Mouse (Mus musculus): ENCODE measurements at regions not wholly inside any gene's neighbourhood (a gene's known extent, or its start where the extent isn't known, plus 50 kb on each side); places are given as distances from the start of the nearest gene placed in this dataset.

DNA sequence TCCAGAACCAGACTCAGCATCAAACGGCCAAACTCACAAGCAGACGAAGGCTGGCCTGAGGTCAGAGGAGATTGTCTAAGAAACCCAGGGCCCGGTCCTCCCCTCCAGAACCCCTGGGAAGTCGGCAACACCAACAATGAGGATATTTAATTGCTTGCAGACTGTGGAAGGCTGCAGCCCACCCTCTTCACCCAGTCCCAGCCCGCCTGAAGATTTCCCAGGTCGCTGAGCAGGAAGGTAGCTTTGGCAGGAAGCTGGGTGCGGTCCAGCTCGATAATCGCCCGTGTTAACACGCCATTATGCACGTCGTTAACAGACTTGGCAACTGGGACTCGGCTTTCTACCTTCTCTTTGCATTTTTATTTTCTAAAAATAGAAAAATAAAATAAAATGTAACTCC is 165.2 kb upstream of the Usp24 start:
- in situ Hi-C loops (cut with MboI; ENCODE audit: low sequenced_read_pairs in 2 of 2, unreplicated experiment in 2 of 2): no loop called here
- H3K27ac ChIP-seq (ENCODE audit: insufficient read depth, low read depth, low read length, poor library complexity, severe bottlenecking): no peak overlapping the region

GRCm38 (mm10) chr4:106157451-106158179 is 158.4 kb upstream of the Usp24 start:
- H3K4me3 ChIP-seq (ENCODE audit: insufficient read depth in 1 of 2, low read depth in 1 of 2, low read length in 2 of 2, poor library complexity in 1 of 2, severe bottlenecking in 1 of 2): no peak overlapping the region
- no peaks in the 10 kb centered on the region for H3K4me1 ChIP-seq (ENCODE audit: control insufficient read depth in 2 of 2, insufficient read depth in 2 of 2, low read length in 2 of 2, poor library complexity in 1 of 2)
- no peaks in the 10 kb centered on the region for H3K9me3 ChIP-seq (ENCODE audit: control insufficient read depth, insufficient read depth, low read depth, low read length)
- no peak overlapping the region for H3K27ac ChIP-seq (ENCODE audit: insufficient read depth, low read depth, low read length, poor library complexity, severe bottlenecking)
- no peak for DNase-seq (ENCODE audit: low read depth, low spot score)
- H3K36me3 ChIP-seq (ENCODE audit: control insufficient read depth, insufficient read depth, low read length, poor library complexity, severe bottlenecking): no peaks in the 10 kb centered on the region
- H3K9ac ChIP-seq (ENCODE audit: insufficient read depth, low read depth, low read length, poor library complexity, severe bottlenecking): no peak overlapping the region
- TF ChIP-seq ZC3H11A (IDR thresholded peaks at IDR 0.05; ENCODE audit: borderline replicate concordance, low read depth, low read length): no peak
- no peak for TF ChIP-seq MAFK (IDR thresholded peaks at IDR 0.05; ENCODE audit: insufficient read depth, low read depth, low read length)
- no peak for TF ChIP-seq ZNF384 (IDR thresholded peaks at IDR 0.05; ENCODE audit: low read depth, low read length)
- no peak for TF ChIP-seq CHD2 (IDR thresholded peaks at IDR 0.05; ENCODE audit: low read depth, low read length)
- TF ChIP-seq HCFC1 (IDR thresholded peaks at IDR 0.05; ENCODE audit: borderline replicate concordance, insufficient read depth, low read length): no peak
- in situ Hi-C loops (cut with MboI; ENCODE audit: low sequenced_read_pairs in 2 of 2, unreplicated experiment in 2 of 2): no loop called here

More for the DNA sequence above, 165.2 kb upstream of the Usp24 start:
- Histone ChIP-seq H3K9ac (ENCODE audit: insufficient read depth, low read depth, low read length, poor library complexity, severe bottlenecking) (no peak overlapping the region), H3K4me1 (ENCODE audit: control insufficient read depth in 2 of 2, insufficient read depth in 2 of 2, low read length in 2 of 2, poor library complexity in 1 of 2) (no peaks in the 10 kb centered on the region), H3K4me3 (ENCODE audit: insufficient read depth in 1 of 2, low read depth in 1 of 2, low read length in 2 of 2, poor library complexity in 1 of 2, severe bottlenecking in 1 of 2) (no peak overlapping the region), H3K9me3 (ENCODE audit: control insufficient read depth, insufficient read depth, low read depth, low read length) (no peaks in the 10 kb centered on the region), H3K36me3 (ENCODE audit: control insufficient read depth, insufficient read depth, low read length, poor library complexity, severe bottlenecking) (no peaks in the 10 kb centered on the region)
- DNase-seq (ENCODE audit: low read depth, low spot score): no peak
- TF ChIP-seq MAFK (IDR thresholded peaks at IDR 0.05; ENCODE audit: insufficient read depth, low read depth, low read length): no peak
- no peak for TF ChIP-seq CHD2 (IDR thresholded peaks at IDR 0.05; ENCODE audit: low read depth, low read length)
- TF ChIP-seq ZC3H11A (IDR thresholded peaks at IDR 0.05; ENCODE audit: borderline replicate concordance, low read depth, low read length): no peak
- no peak for TF ChIP-seq HCFC1 (IDR thresholded peaks at IDR 0.05; ENCODE audit: borderline replicate concordance, insufficient read depth, low read length)
- no peak for TF ChIP-seq ZNF384 (IDR thresholded peaks at IDR 0.05; ENCODE audit: low read depth, low read length)

- DNase-seq (ENCODE audit: low read depth, low spot score): peak; percentile 30
- in situ Hi-C loops (cut with MboI; ENCODE audit: low sequenced_read_pairs in 2 of 2, unreplicated experiment in 2 of 2): no loop called here
- no peaks in the 10 kb centered on the region for H3K9me3 ChIP-seq (ENCODE audit: control insufficient read depth, insufficient read depth, low read depth, low read length)
- no peaks in the 10 kb centered on the region for H3K36me3 ChIP-seq (ENCODE audit: control insufficient read depth, insufficient read depth, low read length, poor library complexity, severe bottlenecking)
- no peaks in the 10 kb centered on the region for H3K4me1 ChIP-seq (ENCODE audit: control insufficient read depth in 2 of 2, insufficient read depth in 2 of 2, low read length in 2 of 2, poor library complexity in 1 of 2)
- no peak for TF ChIP-seq ZNF384 (IDR thresholded peaks at IDR 0.05; ENCODE audit: low read depth, low read length)
- no peak for TF ChIP-seq MAFK (IDR thresholded peaks at IDR 0.05; ENCODE audit: insufficient read depth, low read depth, low read length)
- no peak for TF ChIP-seq CHD2 (IDR thresholded peaks at IDR 0.05; ENCODE audit: low read depth, low read length)
- no peak for TF ChIP-seq ZC3H11A (IDR thresholded peaks at IDR 0.05; ENCODE audit: borderline replicate concordance, low read depth, low read length)
- TF ChIP-seq HCFC1 (IDR thresholded peaks at IDR 0.05; ENCODE audit: borderline replicate concordance, insufficient read depth, low read length): no peak
- no peak overlapping the region for H3K27ac ChIP-seq (ENCODE audit: insufficient read depth, low read depth, low read length, poor library complexity, severe bottlenecking)
- H3K4me3 ChIP-seq (ENCODE audit: insufficient read depth in 1 of 2, low read depth in 1 of 2, low read length in 2 of 2, poor library complexity in 1 of 2, severe bottlenecking in 1 of 2): no peak overlapping the region
- no peak overlapping the region for H3K9ac ChIP-seq (ENCODE audit: insufficient read depth, low read depth, low read length, poor library complexity, severe bottlenecking)
These were observed 154.4 kb upstream of the Usp24 start for GRCm38 (mm10) chr4:106161592-106161991.

DNA sequence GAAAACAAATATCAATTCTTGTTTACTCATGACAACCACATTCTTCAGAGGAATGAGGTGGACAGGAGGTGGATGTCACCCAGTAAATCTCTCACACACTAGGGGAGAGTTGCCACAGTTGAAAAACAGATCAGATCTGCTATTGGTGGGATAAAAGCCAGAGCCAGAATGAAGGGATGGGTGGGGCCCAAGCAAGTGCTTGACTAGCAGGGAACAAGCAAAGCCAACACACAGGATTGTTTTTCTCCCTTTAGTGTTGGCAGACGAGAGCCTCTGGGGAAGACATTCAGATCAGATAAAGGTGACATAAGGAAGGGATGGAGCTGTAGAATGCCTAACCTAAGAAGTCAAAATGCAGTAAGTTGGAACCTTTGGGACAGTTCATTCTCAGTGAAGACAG is 153.5 kb upstream of the Usp24 start:
- Histone ChIP-seq H3K9me3 (ENCODE audit: control insufficient read depth, insufficient read depth, low read depth, low read length) (no peaks in the 10 kb centered on the region), H3K27ac (ENCODE audit: insufficient read depth, low read depth, low read length, poor library complexity, severe bottlenecking) (no peak overlapping the region), H3K4me1 (ENCODE audit: control insufficient read depth in 2 of 2, insufficient read depth in 2 of 2, low read length in 2 of 2, poor library complexity in 1 of 2) (no peaks in the 10 kb centered on the region), H3K4me3 (ENCODE audit: insufficient read depth in 1 of 2, low read depth in 1 of 2, low read length in 2 of 2, poor library complexity in 1 of 2, severe bottlenecking in 1 of 2) (no peak overlapping the region), H3K36me3 (ENCODE audit: control insufficient read depth, insufficient read depth, low read length, poor library complexity, severe bottlenecking) (no peaks in the 10 kb centered on the region), H3K9ac (ENCODE audit: insufficient read depth, low read depth, low read length, poor library complexity, severe bottlenecking) (no peak overlapping the region)
- no peak for DNase-seq (ENCODE audit: low read depth, low spot score)
- TF ChIP-seq CHD2 (IDR thresholded peaks at IDR 0.05; ENCODE audit: low read depth, low read length) (no peak), ZNF384 (IDR thresholded peaks at IDR 0.05; ENCODE audit: low read depth, low read length) (no peak), MAFK (IDR thresholded peaks at IDR 0.05; ENCODE audit: insufficient read depth, low read depth, low read length) (no peak), ZC3H11A (IDR thresholded peaks at IDR 0.05; ENCODE audit: borderline replicate concordance, low read depth, low read length) (no peak)
- in situ Hi-C loops (cut with MboI; ENCODE audit: low sequenced_read_pairs in 2 of 2, unreplicated experiment in 2 of 2): no loop called here
